Mouse (Mus musculus) limb, embryonic 10.5 days (tissue): Measurements from ENCODE around the gene March8. TPM values are rescaled to one million over a fixed set of nuclear protein-coding genes. Genes with fewer than 3 reads are reported as not detected.

Experiments
- DNase-seq: peaks from one replicate; pipeline ENCODE4 v3.0.0-alpha.2; 2017; ENCODE audit warnings: low spot score
- H3K27ac ChIP-seq: fragments of 300-500 bp; sonication (generic); 2 replicates; pipeline ENCODE4 v1.5.1; 2016; ENCODE audit warnings: mild to moderate bottlenecking
- H3K27me3 ChIP-seq: fragments of 300-500 bp; sonication (generic); 2 replicates; pipeline ENCODE4 v1.6.1; 2016; ENCODE audit warnings: low read depth, mild to moderate bottlenecking; ENCODE audit not compliant: poor library complexity, severe bottlenecking
- H3K36me3 ChIP-seq: fragments of 300-500 bp; sonication (generic); 2 replicates; pipeline ENCODE4 v1.6.1; 2016; ENCODE audit warnings: mild to moderate bottlenecking, moderate library complexity
- H3K4me1 ChIP-seq: fragments of 300-500 bp; sonication (generic); 2 replicates; pipeline ENCODE4 v1.6.1; 2016
- H3K4me3 ChIP-seq: fragments of 300-500 bp; sonication (generic); 2 replicates; pipeline ENCODE4 v1.5.1; 2016; ENCODE audit warnings: mild to moderate bottlenecking, moderate library complexity
- H3K9me3 ChIP-seq: fragments of 300-500 bp; sonication (generic); replicated peaks from 2 replicates; pipeline ENCODE4 v1.6.1; 2016; ENCODE audit warnings: mild to moderate bottlenecking
- WGBS: fragments of 180-500 bp; shearing (Covaris S2); methylation state at CpG from one replicate; pipeline ENCODE4 v1.1.7; 2016; 5-methylcytosine and 5-hydroxymethylcytosine counted together
- polyA plus RNA-seq: library from polyadenylated mRNA; unstranded; fragments of >200 nt; fragmentation: Nextera tagmentation; extraction: Ambion mirVana; gene quantifications from 2 replicates; pipeline ENCODE4 v1.2.1, GENCODE M21; 2016

The March8 gene
- polyA plus RNA-seq, 1 experiment from 2014 or later = 19.6 TPM

GRCm38 (mm10) chr6:116402426-116402825, 64.6 kb downstream of the March8 start:
- DNase-seq = no peak
- no peaks in the 10 kb centered on the region for H3K27me3 ChIP-seq
- no peaks in the 10 kb centered on the region for H3K9me3 ChIP-seq
- peaks cover 21% of the 10 kb centered on the region for H3K36me3 ChIP-seq
- no peak overlapping the region for H3K27ac ChIP-seq
- H3K4me1 ChIP-seq = no peaks in the 10 kb centered on the region
- no peak overlapping the region for H3K4me3 ChIP-seq
- 95% methylated on average over 3 of the region's 3 CpGs for WGBS

GRCm38 (mm10) chr6:116405243-116405642, 67.4 kb downstream of the March8 start:
- Histone ChIP-seq H3K9me3 (no peaks in the 10 kb centered on the region), H3K4me1 (no peaks in the 10 kb centered on the region), H3K27me3 (no peaks in the 10 kb centered on the region), H3K4me3 (no peak overlapping the region), H3K36me3 (peaks cover 34% of the 10 kb centered on the region), H3K27ac (no peak overlapping the region)
- DNase-seq = no peak
- WGBS = 95% methylated on average over 9 of the region's 9 CpGs

- Histone ChIP-seq H3K4me3 (no peak overlapping the region), H3K4me1 (no peaks in the 10 kb centered on the region), H3K9me3 (no peaks in the 10 kb centered on the region), H3K36me3 (peaks cover 38% of the 10 kb centered on the region), H3K27ac (no peak overlapping the region), H3K27me3 (no peaks in the 10 kb centered on the region)
- WGBS = 93% methylated on average over 5 of the region's 5 CpGs
- no peak for DNase-seq
Observed at GRCm38 (mm10) chr6:116405715-116406114, 67.9 kb downstream of the March8 start.

DNA sequence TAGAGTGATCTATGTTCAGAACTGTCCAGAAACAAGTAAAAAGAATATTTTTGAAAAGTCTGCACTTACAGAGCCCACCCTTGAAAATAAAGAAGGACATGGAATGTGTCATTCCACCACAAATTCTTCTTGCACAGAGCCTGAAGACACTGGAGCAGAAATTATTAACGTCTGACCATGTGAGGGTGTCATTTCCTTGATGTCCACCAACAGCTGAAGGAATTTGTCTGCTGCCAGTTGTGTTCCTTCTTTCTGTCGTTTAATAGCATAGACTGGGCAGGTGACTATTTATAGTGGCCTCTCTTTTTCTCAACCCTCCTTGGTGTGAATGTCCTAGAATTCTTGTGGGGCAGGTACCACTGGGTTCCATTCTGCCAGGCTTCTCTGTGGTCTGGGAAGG, 68.3 kb downstream of the March8 start:
- Histone ChIP-seq H3K9me3 (no peaks in the 10 kb centered on the region), H3K4me3 (no peak overlapping the region), H3K27ac (no peak overlapping the region), H3K27me3 (no peaks in the 10 kb centered on the region), H3K36me3 (peaks cover 41% of the 10 kb centered on the region), H3K4me1 (no peaks in the 10 kb centered on the region)
- WGBS = 90% methylated on average over 2 of the region's 2 CpGs
- no peak for DNase-seq

DNA sequence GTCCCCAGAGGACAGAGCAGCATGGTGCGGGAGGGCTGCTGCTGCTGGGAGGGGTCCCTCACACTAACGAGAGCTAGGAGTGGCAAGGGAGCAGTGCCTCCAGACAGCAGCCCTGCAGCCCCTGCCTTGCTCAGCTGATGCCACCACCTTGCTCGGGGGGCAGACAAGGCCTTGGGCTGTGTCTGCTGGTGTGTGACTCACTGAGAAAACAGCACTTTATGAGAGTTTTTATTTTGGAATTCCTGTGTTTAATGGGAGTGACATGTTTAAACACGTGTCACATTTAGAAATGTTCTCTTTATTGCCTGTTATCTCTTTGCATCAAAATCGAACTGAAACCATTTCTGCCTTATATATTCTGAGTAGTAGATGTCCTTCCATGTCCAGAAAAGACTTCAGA, 68.9 kb downstream of the March8 start:
- H3K27ac ChIP-seq = no peak overlapping the region
- no peaks in the 10 kb centered on the region for H3K27me3 ChIP-seq
- H3K4me1 ChIP-seq = no peaks in the 10 kb centered on the region
- no peaks in the 10 kb centered on the region for H3K9me3 ChIP-seq
- no peak overlapping the region for H3K4me3 ChIP-seq
- H3K36me3 ChIP-seq = peaks cover 41% of the 10 kb centered on the region
- DNase-seq = no peak
- 87% methylated on average over 5 of the region's 5 CpGs for WGBS

GRCm38 (mm10) chr6:116407216-116407615, 69.4 kb downstream of the March8 start:
- WGBS = 94% methylated on average over 4 of the region's 4 CpGs
- no peaks in the 10 kb centered on the region for H3K4me1 ChIP-seq

DNA sequence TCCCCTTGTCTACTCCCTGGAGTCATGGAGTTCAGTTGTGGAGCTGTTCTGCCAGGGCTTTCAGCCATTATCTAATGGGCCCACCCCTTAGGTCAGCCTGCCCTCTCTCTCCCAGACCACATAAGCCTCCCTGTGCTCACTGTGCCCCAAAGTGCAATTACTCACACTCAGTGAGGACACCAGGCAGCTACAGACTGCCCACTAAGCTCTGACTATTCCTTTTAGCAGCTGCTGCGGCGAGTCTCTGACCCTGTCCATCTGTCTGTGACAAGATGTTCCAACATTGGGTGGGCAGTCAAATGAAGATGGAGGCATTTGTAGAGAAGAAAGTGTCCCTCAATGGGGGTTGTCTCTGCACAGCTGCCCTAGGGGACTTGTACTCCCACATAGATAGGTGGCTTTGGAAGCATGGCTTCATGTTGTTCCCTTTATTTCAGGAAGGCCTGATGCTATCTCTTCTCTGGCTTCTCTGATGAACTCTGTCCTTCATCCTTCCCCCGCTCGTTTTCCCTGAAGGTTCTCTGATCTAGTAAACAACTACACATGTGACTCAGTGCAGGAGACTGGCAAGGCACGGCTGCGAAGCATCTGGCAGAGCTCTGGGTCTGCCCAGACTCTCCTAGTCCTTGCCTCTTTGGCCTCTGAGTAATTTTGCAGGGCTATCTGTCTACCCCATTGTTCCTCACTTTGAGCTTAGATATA, 70.3 kb downstream of the March8 start:
- Histone ChIP-seq H3K27me3 (no peaks in the 10 kb centered on the region), H3K4me3 (no peak overlapping the region), H3K4me1 (no peaks in the 10 kb centered on the region), H3K27ac (no peak overlapping the region), H3K9me3 (no peaks in the 10 kb centered on the region), H3K36me3 (peaks cover 41% of the 10 kb centered on the region)
- WGBS = 78% methylated on average over 6 of the region's 6 CpGs
- DNase-seq = no peak

More at GRCm38 (mm10) chr6:116407216-116407615, 69.4 kb downstream of the March8 start:
- Histone ChIP-seq H3K27ac (no peak overlapping the region), H3K9me3 (no peaks in the 10 kb centered on the region), H3K27me3 (no peaks in the 10 kb centered on the region), H3K36me3 (peaks cover 41% of the 10 kb centered on the region), H3K4me3 (no peak overlapping the region)
- no peak for DNase-seq

DNA sequence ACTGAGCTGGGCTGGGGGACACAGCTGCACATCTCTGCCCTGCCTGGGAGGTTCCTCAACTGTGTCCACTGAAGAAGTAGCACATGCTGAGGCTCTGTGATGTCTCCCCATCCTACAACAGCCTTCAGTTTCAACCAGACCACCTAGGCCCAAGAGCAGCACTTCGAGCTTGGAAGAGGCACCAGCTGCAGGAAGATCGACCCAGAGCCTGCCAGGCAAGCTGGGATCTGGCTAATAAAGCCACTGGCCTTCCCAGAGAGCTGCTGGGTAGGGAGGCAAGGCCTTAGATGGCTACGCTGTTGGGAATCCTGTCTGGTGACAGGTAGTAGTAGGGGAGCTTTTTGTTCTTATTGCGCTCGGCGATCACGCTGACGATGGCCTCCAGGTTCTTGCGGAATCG, 72.6 kb downstream of the March8 start:
- Histone ChIP-seq H3K9me3 (no peaks in the 10 kb centered on the region), H3K4me1 (no peaks in the 10 kb centered on the region), H3K4me3 (no peak overlapping the region), H3K27me3 (no peaks in the 10 kb centered on the region), H3K36me3 (peaks cover 29% of the 10 kb centered on the region), H3K27ac (no peak overlapping the region)
- DNase-seq = peak; percentile 7
- WGBS = 97% methylated on average over 10 of the region's 10 CpGs

DNA sequence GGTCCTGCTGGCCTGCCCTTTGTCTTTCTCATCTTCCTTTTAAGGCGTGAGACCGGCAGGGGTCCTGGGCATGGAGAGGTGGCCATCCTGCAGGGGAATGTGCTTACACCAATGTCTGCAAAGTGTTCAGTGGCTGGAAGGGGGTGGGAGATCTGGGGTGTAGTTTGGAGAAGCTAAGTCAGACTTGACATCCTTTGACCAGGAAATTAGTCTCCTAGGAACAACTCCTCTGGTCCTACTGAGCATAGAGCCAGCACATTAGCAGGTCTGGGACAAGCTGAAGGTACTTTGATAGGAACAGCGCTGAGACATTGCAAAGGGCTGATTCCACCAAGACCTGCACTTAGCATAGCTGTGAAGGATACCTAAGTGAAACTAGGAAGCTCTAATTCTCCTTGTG, 73.9 kb downstream of the March8 start:
- Histone ChIP-seq H3K4me1 (no peaks in the 10 kb centered on the region), H3K9me3 (no peaks in the 10 kb centered on the region), H3K27me3 (no peaks in the 10 kb centered on the region), H3K4me3 (no peak overlapping the region), H3K36me3 (peaks cover 19% of the 10 kb centered on the region), H3K27ac (no peak overlapping the region)
- WGBS = 72% methylated on average over 3 of the region's 3 CpGs
- DNase-seq = peak; percentile 19

DNA sequence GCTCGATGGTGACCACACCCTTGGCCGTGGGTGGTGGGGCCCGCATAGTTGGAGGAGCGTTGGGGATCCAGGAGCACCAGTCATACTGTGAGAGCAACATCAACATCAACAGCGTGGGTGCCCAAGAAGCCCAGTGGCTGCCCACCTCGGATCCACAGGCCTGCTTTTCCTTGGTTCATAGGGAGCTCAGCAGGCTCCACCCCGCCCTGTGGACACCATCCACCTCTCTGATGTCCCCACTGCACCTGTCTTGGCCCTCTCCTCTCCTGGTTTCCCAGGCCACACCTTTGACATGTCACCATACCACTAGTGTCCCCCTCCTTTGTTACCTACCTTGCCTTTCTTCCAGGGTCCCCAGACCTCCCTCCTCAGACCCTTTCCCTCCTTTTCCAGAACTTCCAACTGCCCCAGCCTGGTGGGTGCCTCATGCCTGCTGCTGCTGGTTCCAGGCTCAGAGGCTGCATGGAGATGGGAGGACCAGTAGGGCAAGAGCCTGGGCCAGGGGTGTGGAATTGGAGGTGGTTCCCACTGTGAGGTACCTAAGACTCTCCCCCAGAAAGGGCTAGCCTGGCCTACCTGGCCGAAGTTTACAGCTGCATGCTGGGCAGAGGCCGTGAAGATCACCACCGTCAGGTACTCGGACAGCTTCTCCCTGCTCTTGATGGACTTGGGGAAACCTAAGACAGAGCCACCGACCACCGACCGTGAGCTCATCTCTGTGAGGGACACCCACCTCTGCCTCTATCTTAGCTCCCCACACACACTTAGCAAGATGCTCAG, 74.9 kb downstream of the March8 start:
- H3K27ac ChIP-seq = no peak overlapping the region
- H3K9me3 ChIP-seq = no peaks in the 10 kb centered on the region
- no peak overlapping the region for H3K4me3 ChIP-seq
- no peaks in the 10 kb centered on the region for H3K27me3 ChIP-seq
- H3K36me3 ChIP-seq = peaks cover 17% of the 10 kb centered on the region
- WGBS = 96% methylated on average over 14 of the region's 14 CpGs
- peak; percentile 20 for DNase-seq
- no peaks in the 10 kb centered on the region for H3K4me1 ChIP-seq

- Histone ChIP-seq H3K4me1 (no peaks in the 10 kb centered on the region), H3K4me3 (no peak overlapping the region), H3K27ac (no peak overlapping the region), H3K36me3 (0 out of 2 replicates have a peak, but pooled peaks cover 7% of the 10 kb centered on the region), H3K9me3 (no peaks in the 10 kb centered on the region), H3K27me3 (no peaks in the 10 kb centered on the region)
- 91% methylated on average over 12 of the region's 12 CpGs for WGBS
- no peak for DNase-seq
Observed at GRCm38 (mm10) chr6:116415126-116415676, 77.4 kb downstream of the March8 start.

- WGBS = 89% methylated on average over 6 of the region's 6 CpGs
- Histone ChIP-seq H3K4me3 (no peak overlapping the region), H3K36me3 (no peaks in the 10 kb centered on the region), H3K27me3 (no peaks in the 10 kb centered on the region), H3K9me3 (no peaks in the 10 kb centered on the region), H3K27ac (no peak overlapping the region), H3K4me1 (no peaks in the 10 kb centered on the region)
- no peak for DNase-seq
Observed at GRCm38 (mm10) chr6:116416000-116416552, 78.3 kb downstream of the March8 start.
